Mouse (Mus musculus) MN1 (cell line): ENCODE data around the gene Gvin1.
"Not testable (repeated sequence)": the region's sequence is repeated elsewhere in the genome, so short reads cannot be mapped to it uniquely, and the experiment has no call there.

Source experiments
- DNase-seq: peaks from one replicate; pipeline ENCODE4 v3.0.0-alpha.2; 2016; ENCODE audit warnings: low spot score

The Gvin1 gene

GRCm38 (mm10) chr7:106215177-106215576, at the start of gene Gvin1:
Gvin1 (minus strand) TSS chr7:106215326.
- DNase-seq, result not testable (repeated sequence)

- DNase-seq, result no peak
These were observed 36.9 kb upstream of the Gvin1 start for GRCm38 (mm10) chr7:106251844-106252517.

GRCm38 (mm10) chr7:106248922-106249321, 33.8 kb upstream of the Gvin1 start:
- DNase-seq, result no peak

- DNase-seq, result no peak
These were observed 33.1 kb upstream of the Gvin1 start for GRCm38 (mm10) chr7:106248245-106248644.

GRCm38 (mm10) chr7:106245601-106246000, 30.5 kb upstream of the Gvin1 start:
- no peak for DNase-seq

GRCm38 (mm10) chr7:106240484-106241275, 25.6 kb upstream of the Gvin1 start:
- not testable (repeated sequence) for DNase-seq

- no peak for DNase-seq
These were observed 22.0 kb upstream of the Gvin1 start for GRCm38 (mm10) chr7:106237192-106237465.

GRCm38 (mm10) chr7:106236327-106237191, 21.4 kb upstream of the Gvin1 start:
- no peak for DNase-seq

- no peak for DNase-seq
These were observed 20.5 kb upstream of the Gvin1 start for GRCm38 (mm10) chr7:106235596-106235995.

GRCm38 (mm10) chr7:106215910-106216309, 784 bp upstream of the Gvin1 start:
- not testable (repeated sequence) for DNase-seq

GRCm38 (mm10) chr7:106213770-106214169, 1.4 kb downstream of the Gvin1 start:
- not testable (repeated sequence) for DNase-seq

GRCm38 (mm10) chr7:106206630-106207029, 8.5 kb downstream of the Gvin1 start:
- DNase-seq, result not testable (repeated sequence)

- not testable (repeated sequence) for DNase-seq
These were observed 38.1 kb downstream of the Gvin1 start for GRCm38 (mm10) chr7:106177065-106177464.

- DNase-seq, result not testable (repeated sequence)
These were observed 69.9 kb downstream of the Gvin1 start for GRCm38 (mm10) chr7:106145013-106145754.

GRCm38 (mm10) chr7:106141128-106141895, 73.8 kb downstream of the Gvin1 start:
- not testable (repeated sequence) for DNase-seq

GRCm38 (mm10) chr7:106117090-106117948, 97.8 kb downstream of the Gvin1 start:
- not testable (repeated sequence) for DNase-seq
